Mouse (Mus musculus) liver, embryonic 14.5 days (tissue): ENCODE results near the gene Cacng7.

Experiments
- CTCF ChIP-seq: IDR thresholded peaks from 2 replicates; pipeline ENCODE4 v1.5.1; 2016; ENCODE audit warnings: antibody characterized with exemption, low read depth, control low read depth
- EP300 ChIP-seq: IDR thresholded peaks from 2 replicates; pipeline ENCODE4 v1.6.1; 2016; ENCODE audit warnings: antibody characterized with exemption, low read depth

GRCm38 (mm10) chr7:3284604-3285003, 48.2 kb upstream of the Cacng7 start:
- TF ChIP-seq CTCF (no peak), EP300 (no peak)
